Mouse (Mus musculus) ovary, postnatal 36 days (tissue): ENCODE data around the gene Upf1.

Source experiments
- DNase-seq: peaks from one replicate; pipeline ENCODE4 v3.0.0; 2022; ENCODE audit warnings: low spot score, mixed read lengths

Gene Upf1

DNA sequence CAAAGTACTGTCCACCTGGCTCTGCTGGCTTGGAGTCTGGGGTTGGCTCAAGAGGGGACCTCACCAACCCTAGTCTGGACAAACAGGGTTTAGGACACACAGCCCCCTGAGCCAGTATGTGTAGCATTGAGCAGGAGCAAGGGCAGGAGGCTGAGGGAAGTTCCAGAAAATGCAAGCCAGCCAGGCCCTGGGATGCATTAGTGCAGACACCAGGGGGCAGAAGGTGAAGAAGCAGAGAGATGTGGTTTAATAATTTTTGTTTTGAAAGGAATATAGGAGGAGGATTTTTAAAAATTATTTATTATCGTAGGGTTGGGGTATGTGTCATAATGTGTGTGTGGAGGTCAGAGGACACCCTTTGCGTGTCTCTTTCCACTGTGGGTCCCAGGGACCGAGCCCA lies 29.4 kb downstream of the Upf1 start:
- no peak for DNase-seq

DNA sequence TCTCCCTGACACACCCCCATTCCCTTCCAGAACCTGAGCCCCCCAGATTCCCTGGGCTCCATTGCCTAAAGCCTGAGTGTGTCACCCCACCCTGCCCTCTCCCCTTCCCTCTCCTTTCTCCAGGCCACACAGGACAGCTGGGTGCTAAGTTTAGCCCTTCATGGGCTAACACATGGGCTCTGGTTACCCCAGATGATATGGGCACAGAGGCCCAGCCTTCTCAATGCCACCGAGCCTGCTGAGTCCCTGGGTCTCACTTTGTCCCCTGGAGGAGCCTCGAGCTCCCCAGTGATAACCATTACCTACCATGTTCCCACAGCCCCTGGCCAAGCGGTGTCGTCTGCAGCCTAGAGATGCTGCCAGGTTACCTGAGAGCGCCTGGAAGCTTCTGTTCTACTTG lies 35.2 kb downstream of the Upf1 start:
- DNase-seq: no peak

DNA sequence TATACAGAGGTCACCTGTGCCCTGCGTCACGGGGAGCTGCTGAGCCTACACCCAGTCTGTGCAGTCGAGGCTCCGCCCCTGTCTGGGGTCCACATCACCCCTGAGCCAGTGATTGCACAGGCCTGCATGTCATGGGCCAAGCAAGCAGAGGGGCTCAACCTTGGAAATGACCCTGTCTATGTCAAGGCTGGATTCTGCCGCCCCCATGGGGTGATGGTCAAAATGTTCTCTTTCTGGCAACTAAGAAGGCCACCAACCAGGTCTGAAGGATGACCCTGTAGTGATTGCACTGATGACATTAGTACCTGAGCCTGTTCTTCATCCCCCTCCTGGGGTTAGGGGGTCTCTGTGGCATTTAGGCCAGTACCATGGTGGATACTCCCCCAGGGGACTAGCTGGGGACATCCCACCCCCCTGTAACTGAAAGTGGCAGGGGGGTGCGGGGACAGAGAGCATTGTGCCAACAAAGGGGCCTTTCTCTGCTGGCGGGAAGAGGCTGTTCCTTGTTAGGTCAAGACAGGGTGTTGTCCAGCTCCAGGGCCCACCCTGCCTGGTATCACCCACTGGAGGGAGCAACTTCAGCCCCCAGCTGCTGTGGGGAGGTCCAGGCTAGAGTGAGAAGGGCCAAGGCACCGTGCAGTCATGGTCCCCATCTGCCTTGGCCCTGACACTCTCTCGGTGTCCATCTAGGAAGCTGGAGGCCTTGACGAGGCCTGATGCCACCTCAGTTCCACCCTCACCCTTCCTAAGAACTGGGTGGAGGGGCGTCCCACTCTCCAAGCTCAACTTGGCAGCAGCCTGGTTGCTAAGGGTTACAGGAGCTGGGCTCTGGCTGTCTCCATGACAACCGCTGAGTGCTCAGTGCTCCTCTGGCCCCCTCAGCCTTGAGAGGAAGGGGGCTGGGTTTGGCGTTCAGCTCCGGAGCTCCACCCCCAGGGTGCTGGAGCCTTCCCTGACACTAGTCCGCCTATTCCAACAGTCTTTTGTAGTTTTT lies 36.3 kb downstream of the Upf1 start:
- peak; percentile 67 for DNase-seq

DNA sequence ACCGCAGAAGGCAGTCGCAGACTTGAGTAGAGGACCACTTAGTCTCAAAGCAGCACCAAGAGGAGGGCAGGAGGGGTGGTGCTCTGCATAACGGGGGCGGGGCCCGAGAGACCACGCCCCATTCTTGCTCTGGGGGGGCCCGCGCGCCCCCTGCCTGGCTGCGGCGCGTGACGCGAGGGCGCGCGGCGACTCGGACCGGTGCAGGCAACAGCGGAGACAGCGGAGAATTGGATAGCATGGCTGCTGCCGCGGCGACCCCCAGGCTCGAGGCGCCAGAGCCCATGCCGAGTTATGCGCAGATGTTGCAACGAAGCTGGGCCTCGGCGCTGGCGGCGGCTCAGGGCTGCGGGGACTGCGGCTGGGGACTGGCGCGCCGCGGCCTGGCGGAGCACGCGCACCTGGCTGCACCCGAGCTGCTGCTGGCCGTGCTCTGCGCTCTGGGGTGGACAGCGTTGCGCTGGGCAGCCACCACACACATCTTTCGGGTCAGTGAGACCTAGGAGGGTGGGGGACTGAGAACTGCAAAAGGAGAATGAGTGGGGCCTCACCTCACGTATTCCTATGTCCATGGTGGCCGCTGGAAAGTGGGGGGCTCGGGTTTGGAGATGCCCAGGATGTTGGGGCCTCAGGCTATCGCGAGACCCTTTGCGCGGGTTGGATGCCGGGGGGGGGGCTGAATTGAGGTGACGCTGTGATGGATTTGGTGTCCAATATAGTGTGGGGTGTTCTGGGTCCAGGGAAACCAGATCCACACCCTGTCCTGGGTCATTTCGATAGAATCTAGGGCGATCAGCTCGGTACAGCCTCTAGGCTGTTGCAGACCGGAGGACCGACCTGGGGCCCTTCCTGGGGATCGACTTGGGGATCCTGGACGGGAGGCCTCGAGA lies 37.2 kb downstream of the Upf1 start, which contains the start of gene Cers1:
Gene Cers1 (plus strand): TSS at position 152 of the 887 bp plus-strand sequence.
- DNase-seq: peak; percentile 76

DNA sequence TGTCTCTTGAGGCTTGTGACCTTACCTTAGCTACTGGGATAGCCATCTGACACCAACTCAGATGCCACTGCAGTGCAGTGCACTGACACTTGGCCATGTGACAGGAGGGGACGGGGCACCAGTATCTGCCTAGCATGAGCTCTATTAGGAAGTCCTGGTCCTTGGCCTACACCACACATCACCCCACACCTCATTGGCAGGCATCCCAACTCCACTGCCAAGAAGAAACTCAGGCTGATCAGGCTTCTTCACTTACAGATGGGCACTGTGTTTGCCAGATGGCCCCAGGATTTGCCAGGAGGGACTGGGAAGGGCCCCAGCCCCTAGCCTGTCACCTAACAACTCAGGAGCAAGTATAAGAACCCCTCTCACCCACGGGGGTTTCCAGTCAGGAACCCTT lies 39.7 kb downstream of the Upf1 start:
- no peak for DNase-seq

DNA sequence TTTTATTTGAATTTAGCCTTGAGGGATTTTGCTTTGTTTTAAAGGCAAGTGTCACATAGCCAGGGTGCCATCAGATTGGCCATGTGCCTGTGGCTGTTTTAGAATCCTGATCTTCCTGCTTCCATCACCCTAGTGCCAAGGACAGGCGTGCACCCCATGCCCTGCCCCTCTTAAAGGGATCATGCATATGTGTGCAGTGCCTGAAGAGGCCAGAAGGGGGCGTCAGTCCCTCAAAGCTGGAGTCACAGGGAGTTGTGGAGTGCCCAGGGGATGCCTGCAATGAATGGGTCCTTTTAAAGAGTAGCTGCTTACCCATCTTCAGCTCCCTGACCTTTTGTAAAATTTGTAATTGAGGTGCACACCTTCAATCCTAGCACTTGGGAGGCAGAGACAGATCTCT lies 43.8 kb downstream of the Upf1 start:
- no peak for DNase-seq

DNA sequence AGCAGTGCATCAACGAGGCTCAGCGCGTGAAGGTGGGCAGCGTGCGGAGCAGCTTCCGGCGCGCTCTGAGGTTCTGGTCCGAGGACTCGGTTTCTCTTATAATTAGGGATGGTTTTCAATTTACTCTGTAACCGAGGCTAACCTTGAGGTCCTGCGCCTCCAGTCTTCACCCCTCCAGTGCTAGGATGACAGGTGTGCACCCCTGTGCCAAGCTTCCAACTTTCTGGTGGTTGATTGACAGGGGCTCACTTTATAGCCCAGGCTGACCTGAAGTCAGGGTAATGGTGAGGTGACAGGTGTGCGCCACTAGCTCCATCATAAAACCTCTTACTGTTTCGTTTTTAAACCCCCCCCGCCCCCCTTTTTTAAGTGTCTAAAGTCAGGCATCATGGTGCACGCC lies 50.2 kb downstream of the Upf1 start:
- DNase-seq: no peak

DNA sequence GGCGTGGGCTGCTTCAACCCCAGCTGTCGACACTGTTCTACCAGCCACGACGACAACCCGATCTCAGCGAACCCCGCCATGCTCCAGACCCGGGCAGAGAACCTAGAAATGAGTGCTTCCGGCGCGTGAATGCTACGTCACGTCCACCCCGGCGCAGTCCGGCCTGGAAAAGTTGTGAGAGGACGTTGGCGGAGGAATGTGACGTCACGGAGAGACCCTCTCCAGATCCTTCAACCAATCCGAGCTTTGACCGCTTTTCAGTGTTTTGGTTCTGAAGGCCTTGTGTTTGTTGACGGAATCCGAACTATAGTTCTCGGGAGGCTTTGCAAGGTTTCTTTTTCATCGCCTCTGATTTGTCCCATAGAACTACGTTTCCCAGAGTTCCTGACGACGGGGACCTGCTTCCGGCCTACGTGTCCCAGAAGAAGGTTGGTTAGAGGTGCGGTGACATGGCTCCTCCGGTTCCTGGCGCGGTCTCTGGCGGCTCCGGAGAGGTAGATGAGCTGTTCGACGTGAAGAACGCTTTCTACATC lies 50.7 kb downstream of the Upf1 start, which contains the start of the genes Ddx49 and Cope:
Gene Ddx49 (minus strand): TSS at position 132 of the 533 bp plus-strand sequence.
Gene Cope (plus strand): TSS at position 161 of the 533 bp plus-strand sequence.
- peak; percentile 89 for DNase-seq

DNA sequence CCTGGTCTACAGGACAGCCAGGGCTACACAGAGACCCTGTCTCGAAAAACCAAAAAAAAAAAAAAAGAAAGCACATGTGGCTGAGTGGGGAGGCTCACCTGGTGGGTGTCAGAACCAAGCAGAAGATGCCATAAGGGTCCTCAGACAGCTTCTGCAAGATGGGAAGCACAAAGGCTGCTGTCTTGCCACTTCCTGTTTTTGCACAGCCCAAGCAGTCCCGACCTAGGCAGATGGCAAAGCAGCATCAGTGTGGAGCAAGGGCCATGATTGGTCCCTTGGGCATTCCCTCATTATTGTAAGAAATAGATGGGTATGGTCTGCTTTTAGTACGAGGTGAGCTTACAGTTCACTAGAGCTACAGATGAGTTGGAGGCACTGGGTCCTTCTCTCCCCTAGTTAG lies 52.2 kb downstream of the Upf1 start:
- DNase-seq: no peak

DNA sequence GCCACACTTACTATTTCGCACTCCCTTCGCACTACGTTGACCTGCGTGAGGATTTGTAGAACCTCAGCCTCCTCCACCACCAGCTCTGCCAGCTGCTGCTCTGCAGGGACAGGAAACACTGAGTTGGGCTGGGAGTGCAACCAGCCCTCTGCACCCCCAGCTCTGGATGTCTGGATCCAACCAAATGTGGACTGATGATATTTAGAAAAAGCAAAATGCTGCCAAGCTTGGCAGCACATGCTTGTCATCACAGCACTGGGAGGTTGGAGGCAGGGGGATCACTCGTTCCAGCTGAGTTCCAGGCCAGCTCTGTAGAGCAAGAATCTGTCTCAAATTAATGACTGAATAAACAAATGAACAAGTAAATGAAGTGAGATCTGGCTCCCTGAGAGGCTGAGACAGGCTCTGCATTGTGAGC lies 59.1 kb downstream of the Upf1 start:
- DNase-seq: no peak

DNA sequence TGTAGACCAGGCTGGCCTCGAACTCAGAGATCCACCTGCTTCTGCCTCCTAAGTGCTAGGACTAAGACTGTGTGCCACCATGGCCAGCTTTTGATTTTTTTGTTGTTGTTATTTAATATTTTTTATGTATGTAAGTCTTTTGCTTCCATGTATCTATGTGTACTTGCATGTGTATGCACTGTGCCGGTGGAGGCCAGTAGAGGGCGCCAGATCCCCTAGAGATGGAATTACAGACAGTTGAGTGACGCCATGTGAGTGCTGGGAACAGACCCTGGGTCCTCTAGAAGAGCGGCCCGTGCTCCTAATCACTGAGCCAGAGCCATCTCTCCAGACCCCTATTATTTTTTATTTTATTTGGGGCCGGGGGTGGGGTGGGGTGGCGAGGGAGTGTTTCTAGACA lies 66.3 kb downstream of the Upf1 start:
- no peak for DNase-seq

DNA sequence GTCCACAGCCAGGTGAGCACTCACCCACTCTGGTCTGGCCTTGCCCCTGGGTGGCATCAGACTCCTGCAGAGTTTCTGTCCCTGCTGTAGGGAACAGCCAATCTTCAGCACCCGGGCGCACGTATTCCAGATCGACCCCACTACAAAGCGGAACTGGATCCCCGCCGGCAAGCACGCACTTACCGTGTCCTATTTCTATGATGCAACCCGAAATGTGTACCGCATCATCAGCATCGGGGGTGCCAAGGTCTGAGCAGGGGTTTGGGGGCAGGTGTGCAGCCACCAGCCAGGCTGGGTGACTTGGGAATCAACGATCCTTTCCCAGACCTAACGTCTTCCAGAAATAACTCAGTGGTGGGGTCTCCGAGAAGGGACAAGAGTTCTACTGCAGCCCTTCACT lies 67.8 kb downstream of the Upf1 start:
- DNase-seq: no peak

DNA sequence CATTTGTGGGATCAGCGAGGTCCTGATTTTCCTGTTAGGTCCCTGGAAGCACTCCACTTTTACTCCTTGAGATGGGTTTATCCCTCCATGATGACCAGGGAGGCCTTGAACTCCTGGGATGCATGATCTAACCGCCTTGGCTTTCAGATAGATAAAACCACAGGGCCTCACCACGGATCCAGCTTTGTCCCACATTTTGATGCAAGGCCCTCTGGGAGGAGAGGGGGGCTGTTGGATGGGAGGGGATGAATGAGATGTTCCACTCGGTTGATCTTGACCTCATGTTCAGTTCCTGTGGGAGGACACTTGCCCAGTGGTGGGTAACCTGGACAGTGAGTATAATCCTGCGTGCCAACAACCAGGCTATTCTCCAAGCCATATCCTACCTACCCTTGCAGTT lies 68.7 kb downstream of the Upf1 start:
- no peak for DNase-seq

DNA sequence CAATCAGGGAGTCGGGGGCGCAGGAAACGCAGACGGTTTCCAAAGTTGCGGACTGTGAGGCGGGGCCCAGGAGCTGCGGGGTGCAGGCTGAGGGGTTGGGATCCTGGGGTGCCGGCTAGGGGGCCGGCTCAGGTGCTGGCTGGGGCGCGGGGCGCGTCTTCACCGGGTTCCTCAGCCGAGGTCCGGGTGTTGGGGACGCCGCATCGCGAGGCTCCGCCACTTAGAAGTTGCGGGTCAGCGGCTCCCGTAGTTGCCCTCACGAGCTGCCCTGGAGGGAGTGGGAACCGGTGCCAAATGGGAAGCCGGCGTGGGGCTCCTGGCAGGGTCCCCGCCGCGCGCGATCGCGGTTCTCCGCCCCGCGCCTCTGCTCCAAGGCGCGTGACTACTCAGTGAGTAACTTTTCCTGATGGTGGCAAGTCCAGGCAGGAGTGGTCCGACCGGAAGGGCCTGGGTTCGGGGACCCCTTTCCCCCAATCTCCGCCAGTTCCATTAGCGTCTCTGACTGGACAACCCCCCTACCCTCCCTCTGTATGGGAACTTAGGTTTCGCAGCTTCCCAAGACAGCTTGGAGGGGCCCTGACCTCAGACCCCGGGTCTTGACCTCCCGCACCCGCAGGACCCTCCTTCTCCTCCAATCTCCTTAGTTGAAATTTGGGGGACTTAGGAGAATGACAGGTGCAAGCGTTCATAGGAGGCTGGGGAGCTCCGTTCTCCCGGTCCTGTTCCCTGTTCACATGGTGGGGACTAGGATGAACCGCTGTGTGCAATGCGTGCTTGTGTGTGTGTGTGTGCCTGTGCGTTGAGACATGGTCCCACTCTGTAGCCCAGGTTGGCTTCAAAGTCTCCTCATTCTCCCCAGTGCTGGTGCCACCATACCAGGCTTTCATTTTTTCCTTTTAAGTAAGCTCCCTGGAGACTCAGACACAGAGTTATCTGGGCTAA lies 69.7 kb downstream of the Upf1 start:
- no peak for DNase-seq

DNA sequence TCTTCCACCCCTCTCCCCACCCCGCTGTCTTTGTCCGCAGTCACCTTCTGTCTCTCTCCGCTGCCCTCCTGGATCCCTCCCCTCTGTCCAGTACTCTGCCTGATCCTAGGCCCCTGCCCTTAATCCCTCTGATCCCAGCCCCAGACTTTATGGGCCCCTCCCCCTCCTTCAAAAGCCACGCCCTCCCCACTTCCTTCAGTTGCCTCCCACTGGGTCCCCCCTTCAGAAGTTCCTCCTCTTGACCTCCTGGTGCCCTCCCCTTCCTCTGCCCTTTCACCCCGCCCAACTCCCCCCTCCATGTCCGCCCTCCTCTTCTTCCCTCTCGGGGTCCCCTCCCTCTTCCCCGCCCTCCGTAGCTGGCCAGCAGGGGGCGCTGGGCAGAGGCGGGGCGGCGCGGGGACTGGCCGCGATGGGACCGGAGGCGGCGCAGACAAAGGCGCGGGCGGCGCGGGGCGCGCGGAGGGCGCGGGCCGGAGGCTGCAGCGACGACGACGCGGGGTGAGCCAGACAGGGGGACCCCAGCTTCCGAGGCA lies 70.4 kb downstream of the Upf1 start, which contains the start of gene Homer3:
Gene Homer3 (plus strand): TSS at position 225 of the 533 bp plus-strand sequence.
- DNase-seq: peak; percentile 91
